Mouse (Mus musculus) embryo, embryonic 11 days (tissue): Measurements from ENCODE around the gene Rps6ka5.
A peak's percentile ranks its signal among the peaks of the same experiment; 100 is the strongest.

Experiments used
- DNase-seq: peaks from one replicate; pipeline ENCODE4 v3.0.0-alpha.2; 2015

Gene Rps6ka5

DNA sequence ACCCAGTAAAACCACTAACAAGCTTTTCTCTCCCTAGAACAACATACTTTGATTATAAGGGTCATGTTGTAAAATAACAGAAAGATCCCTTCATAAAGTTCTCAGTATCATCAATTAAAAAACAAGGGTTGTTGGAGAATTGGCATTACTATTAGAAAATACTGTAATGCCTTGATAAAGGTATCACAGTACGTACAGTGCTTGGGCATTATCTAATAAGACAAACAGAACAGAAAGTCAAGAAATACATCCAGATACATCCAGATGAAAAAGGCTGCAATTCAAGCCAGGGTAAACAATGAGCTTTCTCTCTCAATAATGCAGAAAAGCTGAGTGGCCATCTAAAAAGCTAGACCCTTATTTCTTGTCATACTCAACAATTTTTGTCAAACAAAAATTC lies 84.8 kb downstream of the Rps6ka5 start:
- no peak for DNase-seq

DNA sequence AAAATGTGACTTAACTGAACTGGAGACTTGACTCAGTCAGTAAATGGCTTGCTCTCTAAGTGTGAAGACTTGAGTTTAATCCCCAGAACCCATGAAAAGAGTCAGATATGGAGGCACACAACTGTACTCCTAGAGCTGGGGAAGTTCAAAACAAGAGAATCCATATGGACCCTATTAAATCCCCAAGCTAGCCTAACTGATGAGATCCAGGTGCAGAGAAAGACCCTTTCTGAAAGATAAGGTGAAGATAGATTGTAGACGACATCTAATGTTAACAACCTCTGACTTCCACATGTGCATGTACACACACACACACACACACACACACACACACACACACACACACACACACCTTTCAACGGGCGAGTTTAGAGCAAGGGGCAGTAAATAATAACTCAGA lies 86.1 kb downstream of the Rps6ka5 start:
- DNase-seq = peak; percentile 71

DNA sequence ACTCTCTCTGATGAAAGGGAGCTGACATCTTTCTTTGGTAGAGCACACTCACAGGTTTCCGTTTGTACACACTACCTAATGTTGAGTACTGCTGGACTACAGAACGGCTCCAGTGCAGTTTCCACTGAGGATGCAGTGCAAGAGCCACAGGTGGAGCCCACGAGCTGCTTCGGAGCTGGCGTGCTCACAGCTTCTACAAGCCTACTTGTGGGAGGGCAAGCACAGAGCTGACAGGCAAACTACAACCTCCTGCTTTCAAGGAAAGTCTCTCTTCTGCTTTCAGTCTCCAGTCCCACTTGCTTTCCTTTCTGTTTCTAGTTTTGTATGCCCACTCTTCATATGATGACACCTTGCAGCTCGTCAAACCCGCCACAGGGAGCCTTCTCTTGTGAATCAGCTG lies 87.1 kb downstream of the Rps6ka5 start:
- peak; percentile 64 for DNase-seq

DNA sequence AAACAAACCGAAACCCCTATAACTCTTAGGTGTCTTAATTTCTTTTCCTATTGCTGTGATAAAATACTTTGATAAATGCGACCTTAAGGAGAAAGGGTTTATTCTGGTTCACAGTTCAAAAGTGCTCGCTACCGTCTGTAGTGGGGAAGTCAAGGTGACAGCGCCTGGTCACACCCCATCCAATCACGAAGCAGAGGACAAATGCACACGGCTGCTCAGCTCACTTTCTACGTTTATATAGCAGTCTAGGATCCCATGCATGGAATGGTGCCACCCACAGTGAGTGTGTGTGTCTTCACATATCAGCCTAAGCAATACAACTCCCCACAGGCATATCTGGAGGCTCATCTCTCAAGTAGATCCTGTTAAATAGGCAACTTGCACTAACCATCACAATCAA lies 88.9 kb downstream of the Rps6ka5 start:
- no peak for DNase-seq

DNA sequence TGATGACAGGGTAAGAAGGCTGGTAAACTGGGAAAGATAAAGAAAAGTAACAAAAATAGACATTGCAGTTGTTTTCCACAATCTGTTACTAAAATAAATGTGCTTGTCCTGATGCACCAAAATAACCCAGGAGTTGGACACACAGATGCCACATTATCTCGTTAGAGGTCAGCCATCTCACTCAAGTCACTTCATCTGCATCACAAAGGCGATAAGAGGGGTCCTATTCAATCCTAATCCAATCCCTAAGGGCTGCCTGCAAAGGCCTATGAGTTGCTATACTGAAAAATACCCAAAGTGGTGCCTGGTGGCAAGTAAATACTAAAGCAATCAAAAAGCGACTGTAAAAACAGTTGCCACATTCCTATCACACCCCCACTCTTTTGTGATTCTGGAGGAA lies 90.0 kb downstream of the Rps6ka5 start:
- no peak for DNase-seq

DNA sequence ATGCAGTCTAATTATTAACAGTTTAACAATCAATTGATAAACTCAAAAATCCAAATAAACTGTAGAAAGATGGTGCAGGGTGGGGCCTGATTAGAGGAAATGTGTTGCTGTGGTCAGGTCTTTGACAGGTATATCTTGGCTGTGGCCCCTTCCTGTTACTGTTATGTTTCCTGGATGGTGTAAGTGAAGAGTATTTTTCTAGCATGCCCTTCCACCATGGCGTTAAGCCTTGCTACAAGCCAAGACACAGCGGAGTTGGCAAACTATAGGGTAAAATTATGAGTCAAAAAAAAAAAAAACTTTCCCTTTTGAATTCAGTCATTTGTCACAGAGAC lies 90.5 kb downstream of the Rps6ka5 start:
- DNase-seq = no peak

DNA sequence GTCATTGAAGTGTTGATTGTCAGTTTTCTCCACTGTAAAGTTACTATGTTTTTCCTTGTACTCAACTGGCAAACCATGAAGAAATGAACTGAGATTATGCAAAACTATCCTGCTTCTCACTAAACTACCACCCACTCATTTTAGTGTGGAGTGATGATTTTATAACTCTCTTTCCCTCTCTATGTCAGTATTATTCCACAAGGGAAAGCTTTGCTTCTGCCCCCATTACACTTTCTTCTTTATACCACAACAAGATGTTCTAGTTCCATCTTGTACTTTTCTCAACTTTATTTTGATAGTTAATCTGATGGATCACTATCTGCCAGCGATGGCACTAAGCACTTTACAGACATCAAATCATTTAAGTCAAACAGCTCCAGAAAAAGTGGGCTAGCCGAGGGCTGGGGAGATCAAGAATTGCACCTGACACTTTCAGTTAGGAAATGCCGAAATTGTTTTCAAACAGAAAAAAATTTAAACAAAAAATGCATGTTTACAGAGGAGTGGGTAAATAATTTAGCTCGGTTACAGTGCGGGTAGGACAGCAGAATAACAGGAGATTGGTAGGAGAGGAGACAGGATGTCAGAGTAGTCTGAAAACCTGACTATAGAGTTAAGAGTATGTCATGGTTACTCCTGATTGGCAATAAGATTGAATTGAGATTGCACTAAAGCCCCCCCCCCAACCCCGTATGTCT lies 91.0 kb downstream of the Rps6ka5 start:
- no peak for DNase-seq

DNA sequence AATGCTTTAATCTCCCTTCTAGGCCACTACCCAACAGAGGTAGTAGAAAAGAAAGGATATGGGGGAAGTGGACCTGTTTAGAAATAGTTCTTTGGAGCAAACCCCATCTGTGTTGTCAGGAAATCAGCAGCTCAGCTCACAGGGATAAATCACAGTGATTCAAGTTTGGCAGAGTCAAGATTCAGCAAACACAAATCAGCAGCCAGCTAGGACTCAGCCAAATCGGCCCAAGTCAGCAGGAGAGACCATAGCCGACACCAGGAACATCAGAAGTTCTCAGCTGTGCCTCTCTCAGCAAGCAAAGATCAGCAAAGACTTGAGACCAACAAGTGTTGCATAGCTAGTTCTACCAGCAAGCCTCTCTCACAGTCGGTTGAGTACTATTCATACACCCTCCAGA lies 93.6 kb downstream of the Rps6ka5 start:
- no peak for DNase-seq

DNA sequence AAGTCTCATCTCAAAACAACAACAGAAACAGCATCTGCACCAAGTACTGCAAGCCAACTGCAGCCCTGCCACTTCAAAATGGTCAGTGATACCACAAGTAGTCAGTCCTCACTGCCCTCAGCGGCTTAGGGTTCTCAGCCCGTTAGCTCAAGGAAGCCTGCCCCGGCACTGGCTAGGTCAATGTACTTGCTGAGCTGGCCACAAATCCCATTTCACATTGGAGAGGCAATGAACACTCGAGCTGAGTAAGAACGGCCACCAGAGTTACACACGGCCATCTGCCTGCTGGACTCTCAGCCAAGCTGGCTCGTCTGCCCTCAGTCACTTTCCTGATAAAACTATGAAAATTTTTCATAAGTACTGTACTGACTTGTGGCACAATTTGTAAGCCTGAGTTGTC lies 95.5 kb downstream of the Rps6ka5 start:
- DNase-seq = no peak

DNA sequence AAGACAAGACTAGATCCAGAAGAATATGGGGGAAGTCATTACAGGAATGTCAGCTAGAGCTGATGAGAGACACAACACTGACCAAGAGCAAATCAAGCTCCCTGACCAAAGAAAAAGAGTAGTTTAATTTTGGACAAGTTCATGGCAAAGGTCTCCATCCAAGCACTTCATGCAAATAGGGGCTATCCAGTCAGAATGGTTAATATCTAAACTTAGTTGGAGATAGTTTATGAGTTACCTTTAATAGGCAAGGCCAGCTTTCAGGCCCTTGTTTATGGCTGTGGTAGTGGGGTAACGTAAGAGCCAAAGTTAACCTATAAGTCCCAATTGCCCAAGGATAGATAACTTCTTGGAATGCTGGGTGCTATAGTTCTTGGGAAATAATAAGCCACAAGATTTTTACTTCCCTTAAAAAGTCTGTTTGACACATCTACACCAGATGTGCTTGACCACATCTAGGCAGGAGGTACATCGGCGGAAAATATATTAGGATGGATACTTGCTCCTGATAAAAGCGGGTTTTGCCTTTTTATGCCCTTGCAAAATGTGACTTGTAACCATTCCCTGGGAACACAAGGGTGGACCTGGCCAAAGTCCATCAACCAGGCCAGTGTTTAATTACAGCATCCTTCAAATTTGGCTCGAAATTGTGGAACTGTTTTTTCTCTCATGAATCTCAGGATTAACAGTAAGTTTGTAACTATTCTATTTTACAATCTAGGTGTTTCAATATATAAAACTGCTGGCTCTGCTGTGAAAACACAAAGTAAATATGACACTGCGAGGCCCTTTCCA lies 97.5 kb downstream of the Rps6ka5 start:
- DNase-seq = no peak

DNA sequence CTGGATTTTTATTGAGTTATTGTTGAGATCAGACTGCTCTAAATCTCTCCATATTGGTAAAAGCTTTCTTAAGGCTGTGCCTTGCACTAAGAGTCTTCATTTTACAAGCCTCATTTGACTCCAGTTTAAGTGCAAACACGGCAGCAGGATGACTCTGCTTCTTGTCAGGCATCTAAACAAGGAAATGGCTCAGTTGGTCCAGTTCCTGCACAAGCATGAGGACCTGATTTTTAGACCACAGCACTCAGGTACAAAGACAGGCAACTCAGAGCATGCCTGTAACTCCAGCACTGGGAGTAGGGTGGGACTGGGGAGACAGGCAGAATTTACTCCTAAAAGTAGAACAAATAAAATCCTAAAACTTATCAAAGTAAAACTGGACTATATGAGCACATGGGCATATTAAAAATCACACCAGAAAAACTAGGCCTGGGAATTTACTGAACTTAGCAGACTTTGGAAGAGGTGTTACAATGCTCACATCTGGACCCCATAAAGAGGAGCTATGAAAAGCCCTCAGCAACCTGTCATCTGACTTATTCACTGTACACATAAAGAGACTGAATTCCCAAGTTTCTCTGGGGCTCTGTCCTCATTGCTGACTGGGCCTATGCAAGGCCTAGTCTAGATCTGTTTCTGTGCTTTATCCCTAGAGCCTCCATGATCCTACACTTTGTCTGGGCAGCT lies 99.6 kb downstream of the Rps6ka5 start:
- no peak for DNase-seq

DNA sequence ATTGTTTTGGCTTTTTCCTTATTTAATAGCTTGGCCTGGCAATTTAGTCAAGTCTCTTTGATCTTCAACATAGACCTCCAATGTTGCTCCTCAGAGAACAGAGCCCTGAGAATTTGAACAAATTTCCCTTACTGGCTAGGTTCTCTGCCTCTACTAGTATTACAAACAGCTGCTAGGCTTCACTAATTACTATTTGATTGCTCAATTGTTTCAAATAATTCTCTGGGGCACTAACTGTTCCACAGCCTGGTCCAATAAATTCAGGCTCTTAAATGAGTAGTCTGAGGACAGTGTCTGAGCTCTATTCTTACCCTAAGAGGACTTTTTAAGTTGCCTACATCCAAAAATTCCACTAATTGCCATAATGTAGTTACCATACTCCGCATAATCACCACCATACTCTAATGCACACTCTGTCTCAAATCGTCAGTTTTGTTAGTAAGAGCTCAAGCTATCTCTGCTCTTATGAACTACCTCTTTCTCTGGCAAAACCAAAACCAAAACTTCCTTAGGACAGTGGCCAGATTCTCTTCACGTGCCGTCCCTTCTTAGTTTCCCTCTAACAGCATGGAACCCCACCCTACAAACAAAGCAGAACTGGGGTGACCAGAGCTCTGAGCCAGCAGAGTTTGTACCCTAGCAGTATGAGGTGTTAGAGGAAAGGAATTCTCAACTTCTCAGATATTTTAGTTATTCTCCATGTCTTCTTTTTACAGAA lies 100.4 kb downstream of the Rps6ka5 start:
- no peak for DNase-seq

DNA sequence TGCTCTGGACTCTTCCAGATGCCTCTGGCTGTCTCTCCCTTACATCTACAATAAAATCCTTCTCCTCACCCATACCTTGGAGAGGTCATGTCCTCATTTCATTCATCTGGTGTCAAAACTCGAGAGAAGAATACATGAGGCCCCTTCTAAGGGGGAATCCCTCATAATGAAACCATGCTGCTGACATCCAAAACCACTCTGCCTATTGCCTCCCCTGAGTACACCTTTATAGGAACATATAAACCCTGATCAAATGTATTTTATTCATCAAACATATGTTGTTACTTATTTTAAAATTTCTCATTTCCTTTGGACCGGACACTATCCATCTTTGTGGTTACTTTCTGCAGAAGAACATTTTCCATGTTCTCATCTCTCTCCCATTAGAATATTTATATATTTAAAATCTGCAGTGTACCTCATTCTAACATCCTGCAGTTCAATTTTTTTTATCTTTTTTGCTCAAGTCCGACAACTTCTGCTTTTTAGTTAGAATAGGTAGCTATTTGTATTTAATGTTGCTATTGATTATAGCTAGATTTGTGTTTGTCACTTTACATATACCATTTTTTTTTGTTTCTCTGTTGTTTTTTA lies 101.8 kb downstream of the Rps6ka5 start:
- no peak for DNase-seq

DNA sequence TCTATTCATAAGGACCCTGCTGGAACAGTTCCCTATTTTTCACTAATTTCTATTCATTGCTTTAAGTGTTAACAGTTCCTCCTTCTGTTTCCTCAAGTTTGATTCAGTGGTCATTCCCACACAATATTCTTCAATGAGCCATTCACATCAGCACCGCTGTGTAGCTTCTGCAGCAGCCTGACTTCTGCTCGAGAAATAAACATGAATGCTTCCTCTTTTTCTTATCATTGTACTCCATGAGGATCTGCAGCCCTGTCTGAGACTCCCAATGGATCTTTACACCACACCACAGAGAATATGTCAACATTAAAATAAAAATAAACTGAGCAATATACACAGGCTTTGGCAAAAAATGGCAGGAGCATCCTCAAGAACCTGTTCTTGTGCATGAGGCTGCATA lies 111.5 kb downstream of the Rps6ka5 start:
- no peak for DNase-seq

DNA sequence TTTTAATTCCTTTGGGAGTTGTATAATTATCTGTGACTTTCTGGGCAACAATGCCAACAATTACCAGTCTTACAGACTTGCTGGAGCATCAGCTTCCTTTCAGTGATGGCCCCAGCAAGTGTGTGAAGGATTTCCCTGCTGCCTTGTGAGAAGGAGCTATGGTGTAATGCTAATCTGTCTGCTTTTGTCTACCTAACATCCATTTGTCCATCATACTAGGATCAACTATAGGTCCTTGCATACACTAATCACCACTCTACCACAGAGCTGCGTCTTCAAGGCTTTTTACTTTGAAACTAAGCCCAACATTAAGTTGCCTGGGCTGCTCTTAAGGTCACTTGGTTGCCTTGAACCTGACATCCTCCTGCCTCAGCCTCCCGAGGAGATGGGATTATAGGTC lies 112.9 kb downstream of the Rps6ka5 start:
- no peak for DNase-seq

DNA sequence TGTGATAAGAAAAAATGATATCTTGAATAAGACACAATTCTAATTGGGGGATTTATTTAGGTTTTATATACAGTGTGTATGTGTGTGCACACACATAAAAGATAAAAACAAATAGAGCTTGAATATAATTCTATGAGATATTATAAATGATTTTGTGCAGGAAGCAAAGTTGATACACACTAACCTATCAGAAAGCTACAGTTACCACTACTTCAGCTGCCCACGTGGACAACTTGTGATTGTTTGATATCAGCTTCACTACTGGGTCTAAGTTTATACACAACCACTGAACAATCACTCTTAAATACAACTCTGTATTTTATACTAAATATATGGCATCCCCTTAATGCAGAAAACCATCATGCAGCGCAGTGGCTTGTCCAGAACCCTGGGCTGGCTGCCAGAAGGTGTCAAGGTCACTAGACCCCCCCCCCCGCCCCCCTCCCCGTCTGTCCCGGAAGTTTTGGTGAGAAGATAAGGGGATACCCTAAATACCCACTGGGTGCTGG lies 113.5 kb downstream of the Rps6ka5 start:
- no peak for DNase-seq

DNA sequence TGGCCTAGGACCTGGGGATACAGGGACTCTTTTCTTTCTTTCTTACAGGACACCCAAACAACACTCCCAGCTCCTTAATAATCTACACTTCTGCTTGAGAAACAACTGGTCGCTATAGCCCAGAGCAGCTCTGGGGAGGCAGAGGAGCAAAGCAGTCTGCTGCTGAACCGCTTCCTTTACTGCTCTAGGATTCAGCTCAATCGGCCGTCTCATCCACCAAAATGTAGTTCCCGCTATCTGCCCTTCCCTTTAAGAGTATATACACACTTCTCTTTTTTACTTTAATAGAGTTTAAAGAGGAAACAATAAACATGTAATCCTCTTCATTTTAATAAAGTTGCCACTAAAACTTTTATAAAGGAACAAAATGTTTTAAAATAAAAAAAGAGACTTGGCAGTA lies 117.0 kb downstream of the Rps6ka5 start:
- no peak for DNase-seq

DNA sequence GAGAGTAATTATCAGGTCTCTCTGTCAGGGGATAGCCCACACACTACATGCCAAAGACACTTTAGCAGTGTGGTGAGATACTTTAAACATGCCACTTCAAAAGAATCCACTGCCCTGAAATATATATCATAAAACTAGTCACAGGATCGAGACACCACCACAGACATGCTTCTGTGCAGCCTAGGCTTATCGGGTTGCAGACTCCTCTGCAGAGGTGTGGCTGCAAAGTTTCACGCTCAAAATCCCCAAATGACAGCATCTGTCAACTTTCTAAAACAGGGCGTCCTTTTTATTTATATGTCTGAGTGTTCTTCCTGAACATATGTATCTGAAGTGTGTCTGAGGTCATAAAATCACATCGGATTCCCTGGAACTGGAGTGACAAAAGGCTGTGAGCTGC lies 117.7 kb downstream of the Rps6ka5 start:
- DNase-seq = no peak

DNA sequence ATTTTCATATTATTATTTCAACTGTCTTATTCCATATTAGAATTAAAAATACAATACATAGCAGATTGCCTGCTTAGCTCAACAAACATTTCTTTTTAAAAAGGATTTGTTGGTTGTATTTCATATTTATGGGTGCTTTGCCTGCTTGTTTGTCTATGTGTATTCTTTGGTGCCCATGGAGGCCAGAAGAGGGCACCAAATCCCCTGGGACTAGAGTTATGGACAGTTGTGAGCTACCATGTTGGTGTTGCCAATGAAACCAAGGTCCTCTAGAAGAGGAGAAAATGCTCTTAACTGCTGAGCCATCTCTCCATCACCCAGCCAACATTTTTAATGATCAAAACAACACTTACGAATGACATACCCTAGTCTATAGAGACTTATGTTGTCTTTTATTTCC lies 120.0 kb downstream of the Rps6ka5 start:
- peak; percentile 26 for DNase-seq

DNA sequence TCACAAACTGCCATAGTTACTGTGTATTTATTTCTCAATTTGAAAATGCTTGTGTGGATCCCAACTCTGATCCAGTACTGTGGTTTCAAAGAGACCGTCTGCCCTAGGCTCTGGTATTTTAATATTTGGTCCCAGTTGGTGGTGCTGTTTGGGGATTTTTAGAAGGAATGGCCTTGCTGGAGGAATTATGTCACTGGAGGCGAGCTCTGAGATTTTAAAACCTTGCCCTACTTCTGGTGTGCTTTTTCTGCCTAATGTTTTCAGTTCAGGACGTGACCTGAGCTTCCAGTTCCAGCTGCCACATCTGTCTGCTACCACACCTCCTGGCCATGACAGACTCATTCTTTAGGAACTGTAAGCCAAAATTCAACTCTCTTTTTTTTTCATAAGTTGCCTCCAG lies 121.2 kb downstream of the Rps6ka5 start:
- no peak for DNase-seq

DNA sequence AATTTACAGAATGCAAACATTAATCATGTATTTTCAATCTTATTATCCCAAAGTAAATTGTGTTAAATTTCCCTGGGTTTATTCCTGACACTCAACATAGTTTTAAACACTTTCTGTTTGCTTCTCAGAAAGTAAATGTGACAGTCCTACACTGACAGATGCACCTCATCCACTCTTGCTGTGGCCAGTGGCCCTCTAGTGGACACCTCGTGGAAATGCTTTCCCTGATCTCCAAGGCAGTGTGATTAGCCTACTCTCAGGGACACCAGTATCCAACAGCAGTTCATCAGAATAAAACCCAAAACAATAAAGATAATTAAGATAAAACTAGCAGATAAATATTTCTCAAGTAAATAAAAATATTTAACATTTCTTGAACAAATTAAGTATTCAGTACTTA lies 122.2 kb downstream of the Rps6ka5 start:
- DNase-seq = peak; percentile 61

DNA sequence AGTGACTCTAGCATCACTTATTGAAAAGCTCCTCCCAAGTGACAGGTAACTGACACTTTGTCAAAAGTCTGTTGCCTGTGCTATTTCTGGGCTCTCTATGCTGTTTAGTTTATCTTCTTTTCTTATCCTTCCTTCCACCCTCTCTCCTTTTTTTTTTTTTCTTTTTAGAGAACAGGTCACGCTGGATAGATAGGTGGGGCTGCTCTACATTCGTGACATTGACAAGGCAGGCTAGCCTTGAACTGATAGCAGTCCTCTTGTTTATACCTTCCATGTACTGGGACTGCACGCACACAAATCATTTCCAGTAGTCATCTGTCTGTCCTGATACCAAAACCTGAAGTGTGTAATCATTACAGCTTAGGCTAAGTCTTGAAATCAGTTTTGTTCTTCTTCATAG lies 132.1 kb downstream of the Rps6ka5 start:
- DNase-seq = no peak

DNA sequence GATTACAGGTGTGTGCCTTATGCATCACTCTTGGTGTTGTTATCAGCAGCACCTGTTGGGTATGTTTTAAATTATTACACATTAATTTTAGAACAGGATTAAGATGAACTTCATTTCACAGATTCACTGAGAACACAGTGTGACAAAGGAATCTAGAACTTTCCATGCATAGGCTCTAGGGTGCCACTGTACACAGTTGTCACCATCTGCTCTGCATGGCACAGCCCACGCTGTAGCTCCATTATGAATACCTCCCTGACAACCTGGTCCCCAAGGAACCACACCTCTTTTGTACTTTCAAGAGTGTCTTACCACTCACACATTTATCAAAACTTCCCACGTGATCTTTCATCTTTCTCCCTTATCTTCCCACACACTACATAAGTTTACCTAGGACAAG lies 140.2 kb downstream of the Rps6ka5 start:
- no peak for DNase-seq
